ENCODE assay signal across 11 mouse cellular contexts in genomic region chr3:55114313-55115065, GRCm38 (mm10). TPM values are rescaled to one million over a fixed set of nuclear protein-coding genes. Genes with fewer than 3 reads are reported as not detected.
A peak's percentile ranks its signal among the peaks of the same experiment; 100 is the strongest.
DNase-seq lines count a peak whose midpoint lies in the region; ATAC-seq and TF ChIP-seq lines count a peak whose summit lies in the region.
"Had no signal": no experiment of that assay in that cellular context is flagged by ENCODE, and none has a peak within 500 bp of the region (broad histone marks: within the 10 kb centered on the region; RNA-seq: fewer than 3 reads in every experiment).

No protein-coding gene starts in this region.

- H3K9me3 ChIP-seq in embryonic facial prominence, embryonic 11.5 days (replicated peaks; ENCODE audit: control insufficient read depth, low read length): no peaks in the 10 kb centered on the region
- no peaks in the 10 kb centered on the region for H3K9me3 ChIP-seq in embryonic facial prominence, embryonic 10.5 days
- no peaks in the 10 kb centered on the region for H3K9me3 ChIP-seq in embryonic facial prominence, embryonic 13.5 days
- H3K9me3 ChIP-seq: midbrain, embryonic 15.5 days had no signal

- peaks cover 9% of the 10 kb centered on the region; the same call in 1 of the 2 replicates for H3K36me3 ChIP-seq in embryonic facial prominence, embryonic 11.5 days (replicated peaks; ENCODE audit: control insufficient read depth, insufficient read depth, low read depth, low read length)
- peaks cover 32% of the 10 kb centered on the region for H3K36me3 ChIP-seq in embryonic facial prominence, embryonic 10.5 days (replicated peaks)
- peaks cover 29% of the 10 kb centered on the region for H3K36me3 ChIP-seq in C2C12 (ENCODE audit: control insufficient read depth, insufficient read depth)
- peaks cover 31% of the 10 kb centered on the region for H3K36me3 ChIP-seq in embryonic facial prominence, embryonic 13.5 days

- no peaks in the 10 kb centered on the region for H3K27me3 ChIP-seq in embryonic facial prominence, embryonic 11.5 days (ENCODE audit: control insufficient read depth, insufficient read depth, low read length)
- H3K27me3 ChIP-seq in embryonic facial prominence, embryonic 10.5 days (replicated peaks; ENCODE audit: low read depth, poor library complexity, severe bottlenecking): no peaks in the 10 kb centered on the region
- H3K27me3 ChIP-seq in C2C12 (ENCODE audit: control insufficient read depth, insufficient read depth, insufficient read length): no peaks in the 10 kb centered on the region
- no peaks in the 10 kb centered on the region for H3K27me3 ChIP-seq in embryonic facial prominence, embryonic 13.5 days
- H3K27me3 ChIP-seq: midbrain, embryonic 15.5 days had no signal

- H3K4me3 ChIP-seq in embryonic facial prominence, embryonic 11.5 days (ENCODE audit: low read depth, low read length): no peak overlapping the region
- no peak overlapping the region for H3K4me3 ChIP-seq in embryonic facial prominence, embryonic 10.5 days
- peak overlapping the region; percentile 66 for H3K4me3 ChIP-seq in C2C12 (ENCODE audit: insufficient read depth, poor library complexity, severe bottlenecking)
- no peak overlapping the region for H3K4me3 ChIP-seq in embryonic facial prominence, embryonic 13.5 days
- H3K4me3 ChIP-seq: midbrain, embryonic 15.5 days had no signal

- no peak overlapping the region for H3K27ac ChIP-seq in embryonic facial prominence, embryonic 11.5 days (replicated peaks; ENCODE audit: low read depth, low read length)
- no peak overlapping the region for H3K27ac ChIP-seq in embryonic facial prominence, embryonic 10.5 days (replicated peaks)
- H3K27ac ChIP-seq in embryonic facial prominence, embryonic 13.5 days: peak overlapping the region; percentile 7; the same call in 1 of the 2 replicates
- H3K27ac ChIP-seq: midbrain, embryonic 15.5 days had no signal

- H3K4me1 ChIP-seq in embryonic facial prominence, embryonic 11.5 days (ENCODE audit: control insufficient read depth, insufficient read depth, low read length): peaks cover 2% of the 10 kb centered on the region; the same call in 1 of the 2 replicates
- H3K4me1 ChIP-seq in embryonic facial prominence, embryonic 10.5 days: peaks cover 28% of the 10 kb centered on the region
- H3K4me1 ChIP-seq in embryonic facial prominence, embryonic 13.5 days: peaks cover 24% of the 10 kb centered on the region

- H3K9ac ChIP-seq in embryonic facial prominence, embryonic 11.5 days (replicated peaks; ENCODE audit: low read length): no peak overlapping the region
- H3K9ac ChIP-seq in embryonic facial prominence, embryonic 13.5 days: no peak overlapping the region
- H3K9ac ChIP-seq: midbrain, embryonic 15.5 days had no signal

- 44% methylated on average over 7 of the region's 7 CpGs for WGBS in embryonic facial prominence, embryonic 11.5 days
- 53% methylated on average over 7 of the region's 7 CpGs for WGBS in embryonic facial prominence, embryonic 10.5 days
- WGBS in embryonic facial prominence, embryonic 13.5 days: 48% methylated on average over 7 of the region's 7 CpGs

- peak; percentile 33 for DNase-seq in embryonic facial prominence, embryonic 11.5 days (ENCODE audit: low spot score)
- no peak for DNase-seq in embryonic facial prominence, embryonic 10.5 days (ENCODE audit: low spot score)
- DNase-seq in heart, postnatal 4 days: peak; percentile 24
- DNase-seq in right cerebral cortex, postnatal 14 days: no peak
- DNase-seq in thymus, postnatal 25 days: no peak
- no peak for DNase-seq in thymus, adult 18-20 months

- H3K79me2 ChIP-seq in C2C12 (ENCODE audit: control insufficient read depth, insufficient read depth): peaks cover 70% of the 10 kb centered on the region

- no peak overlapping the region for H3K4me2 ChIP-seq in embryonic facial prominence, embryonic 11.5 days (ENCODE audit: low read depth, low read length)
- H3K4me2 ChIP-seq in embryonic facial prominence, embryonic 13.5 days: peak overlapping the region; percentile 68; the same call in 1 of the 2 replicates
- H3K4me2 ChIP-seq: midbrain, embryonic 15.5 days had no signal

- peaks cover 56% of the 10 kb centered on the region for H3K79me3 ChIP-seq in C2C12 (ENCODE audit: low read depth)

- H3ac ChIP-seq in C2C12 (ENCODE audit: control insufficient read depth, insufficient read length, low read depth): no peak overlapping the region

- no peak for ATAC-seq in embryonic facial prominence, embryonic 11.5 days (replicated peaks; ENCODE audit: insufficient number of reproducible peaks, low FRiP score, low TSS enrichment, low read depth)
- no peak for ATAC-seq in embryonic facial prominence, embryonic 13.5 days (ENCODE audit: insufficient number of reproducible peaks, insufficient read depth, low FRiP score, low TSS enrichment, low read depth)
- ATAC-seq: midbrain, embryonic 15.5 days had no signal

- no peak for TF ChIP-seq CTCF in C2C12 (IDR thresholded peaks at IDR 0.05; ENCODE audit: control insufficient read depth, insufficient read depth, insufficient read length)

TF ChIP-seq in C2C12, 6 proteins besides CTCF, POLR2A, EP300 and RAD21:
- TF ChIP-seq FOSL1 (IDR thresholded peaks at IDR 0.05; ENCODE audit: insufficient read depth, low read length, poor library complexity, severe bottlenecking) (no peak), MYOD1 (IDR thresholded peaks at IDR 0.05; ENCODE audit: control insufficient read depth, insufficient read length, low read depth) (no peak), CEBPB (IDR thresholded peaks at IDR 0.05; ENCODE audit: low read depth) (peak; percentile 16), USF1 (IDR thresholded peaks at IDR 0.05; ENCODE audit: low read depth) (no peak), MAX (IDR thresholded peaks at IDR 0.05) (peak; percentile 90), MYOG (IDR thresholded peaks at IDR 0.05; ENCODE audit: control insufficient read depth, extremely low read depth, insufficient read length) (no peak)

RNA-seq across cellular contexts. Expression of gene Spg20, which starts 2.6 kb away (rescaled TPM):
- polyA plus RNA-seq in embryonic facial prominence, embryonic 11.5 days (2014; fragmentation: Nextera tagmentation; extraction: Ambion mirVana): 77.7 and 84.8 TPM in 2 replicates
- polyA plus RNA-seq in embryonic facial prominence, embryonic 10.5 days (2016; fragmentation: Nextera tagmentation; extraction: Ambion mirVana): 72.1 and 75.9 TPM in 2 replicates
- 24.0 TPM for polyA plus RNA-seq in C2C12 (2012; fragmentation: generic; extraction: Trizol)
- 78.5 and 85.3 TPM in 2 replicates for polyA plus RNA-seq in embryonic facial prominence, embryonic 13.5 days (2015; fragmentation: Nextera tagmentation; extraction: Ambion mirVana)
- 10 to 100 TPM; 43.4 to 48.1 TPM for total RNA-seq in heart, postnatal 4 days (2021)

RNA-seq across cellular contexts. Expression of gene Ccdc169, which starts 22.6 kb away (rescaled TPM):
- polyA plus RNA-seq in embryonic facial prominence, embryonic 11.5 days (2014; fragmentation: Nextera tagmentation; extraction: Ambion mirVana): 0.07 TPM in 1 of 2 replicates, not detected in the other
- polyA plus RNA-seq in embryonic facial prominence, embryonic 10.5 days (2016; fragmentation: Nextera tagmentation; extraction: Ambion mirVana): not detected in 2 replicates
- polyA plus RNA-seq in C2C12 (2012; fragmentation: generic; extraction: Trizol): 0.05 TPM
- polyA plus RNA-seq in embryonic facial prominence, embryonic 13.5 days (2015; fragmentation: Nextera tagmentation; extraction: Ambion mirVana): 0.15 and 0.25 TPM in 2 replicates
- total RNA-seq in heart, postnatal 4 days (2021): under 1 TPM in 1 of 2 experiments, not detected in 1; 0.18 TPM
- polyA plus RNA-seq: large intestine, adult 2 months; stomach, embryonic 16.5 days had no signal

RNA-seq across cellular contexts. Expression of gene Ccna1, which starts 59.2 kb away (rescaled TPM):
- 2.2 and 2.6 TPM in 2 replicates for polyA plus RNA-seq in embryonic facial prominence, embryonic 11.5 days (2014; fragmentation: Nextera tagmentation; extraction: Ambion mirVana)
- 1.4 and 1.9 TPM in 2 replicates for polyA plus RNA-seq in embryonic facial prominence, embryonic 10.5 days (2016; fragmentation: Nextera tagmentation; extraction: Ambion mirVana)
- polyA plus RNA-seq in C2C12 (2012; fragmentation: generic; extraction: Trizol): not detected
- polyA plus RNA-seq in embryonic facial prominence, embryonic 13.5 days (2015; fragmentation: Nextera tagmentation; extraction: Ambion mirVana): 1.7 and 3.0 TPM in 2 replicates
- total RNA-seq in heart, postnatal 4 days (2021): under 1 TPM; 0.88 to 0.91 TPM

Comparison
In these comparisons a context has a peak if more than half of its experiments do, and no peak if none do; other contexts are left out.
1. DNase-seq: peak in embryonic facial prominence, embryonic 11.5 days (single experiment) and heart, postnatal 4 days (single experiment); none in embryonic facial prominence, embryonic 10.5 days (single experiment), right cerebral cortex, postnatal 14 days (single experiment), thymus, postnatal 25 days (single experiment) and thymus, adult 18-20 months (0 of 2).